Mouse (Mus musculus): ENCODE data around the gene Atp2b1. TPM values are rescaled to one million over a fixed set of nuclear protein-coding genes. Genes with fewer than 3 reads are reported as not detected.

The Atp2b1 gene
- polyA plus RNA-seq, 1 experiment from 2014 or later: 176 TPM

DNA sequence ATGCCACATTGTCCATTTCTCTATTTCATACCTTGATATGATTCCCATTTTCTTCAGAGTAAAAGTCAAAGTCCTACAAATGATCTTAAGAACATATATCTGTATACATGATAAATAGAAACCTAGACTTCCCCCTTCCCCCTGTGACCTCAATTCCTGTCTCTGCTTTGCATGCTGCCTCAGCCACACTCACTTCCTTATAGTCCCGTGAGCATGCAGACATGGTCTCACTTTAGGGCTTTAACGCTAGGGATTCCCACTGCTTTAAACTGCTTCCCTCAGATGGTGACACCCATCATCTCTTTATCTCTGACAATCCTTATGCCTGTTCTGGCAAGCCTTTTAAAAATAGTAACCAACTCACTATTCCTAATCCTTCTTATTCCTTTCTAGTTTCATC lies 33.5 kb upstream of the Atp2b1 start:
- no peak for ATAC-seq (ENCODE audit: insufficient read depth)
- no peak overlapping the region for H3K9ac ChIP-seq
- WGBS: 71% methylated on average over 2 of the region's 2 CpGs
- H3K9me3 ChIP-seq (ENCODE audit: low read depth, low read length): no peaks in the 10 kb centered on the region
- no peaks in the 10 kb centered on the region for H3K27me3 ChIP-seq (ENCODE audit: insufficient read depth, low read length)
- DNase-seq: no peak
- no peaks in the 10 kb centered on the region for H3K36me3 ChIP-seq (ENCODE audit: insufficient read depth)
- TF ChIP-seq CTCF (IDR thresholded peaks at IDR 0.05; ENCODE audit: low read depth): no peak
- H3K27ac ChIP-seq (ENCODE audit: low read depth): no peak overlapping the region
- H3K4me1 ChIP-seq (ENCODE audit: insufficient read depth): no peaks in the 10 kb centered on the region
- H3K4me3 ChIP-seq (ENCODE audit: low read depth, low read length): no peak overlapping the region
- no peak overlapping the region for H3K4me2 ChIP-seq

DNA sequence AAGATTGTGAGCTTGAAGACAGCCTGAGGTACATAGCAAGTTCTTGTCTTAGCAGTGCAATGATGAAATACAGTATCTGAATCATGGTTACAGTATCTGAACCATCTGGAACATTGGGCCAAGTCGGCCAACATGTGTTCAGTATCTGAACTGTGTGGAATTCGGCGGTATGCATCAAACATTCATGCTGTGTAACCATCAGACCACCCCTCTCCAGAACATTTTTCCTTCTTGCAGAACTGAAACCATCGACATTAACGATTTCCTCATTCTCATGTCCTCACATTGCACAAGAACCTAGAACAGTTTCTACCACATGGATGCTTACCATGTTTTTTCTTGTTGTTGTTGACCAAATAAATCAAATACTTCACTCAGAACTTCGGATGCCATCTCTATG lies 32.7 kb upstream of the Atp2b1 start:
- Histone ChIP-seq H3K27ac (ENCODE audit: low read depth) (no peak overlapping the region), H3K4me2 (no peak overlapping the region), H3K4me3 (ENCODE audit: low read depth, low read length) (no peak overlapping the region), H3K9ac (no peak overlapping the region), H3K9me3 (ENCODE audit: low read depth, low read length) (no peaks in the 10 kb centered on the region), H3K36me3 (ENCODE audit: insufficient read depth) (no peaks in the 10 kb centered on the region), H3K4me1 (ENCODE audit: insufficient read depth) (no peaks in the 10 kb centered on the region), H3K27me3 (ENCODE audit: insufficient read depth, low read length) (no peaks in the 10 kb centered on the region)
- WGBS: 89% methylated on average over 6 of the region's 6 CpGs
- ATAC-seq (ENCODE audit: insufficient read depth) (no peak), DNase-seq (no peak)
- no peak for TF ChIP-seq CTCF (IDR thresholded peaks at IDR 0.05; ENCODE audit: low read depth)

DNA sequence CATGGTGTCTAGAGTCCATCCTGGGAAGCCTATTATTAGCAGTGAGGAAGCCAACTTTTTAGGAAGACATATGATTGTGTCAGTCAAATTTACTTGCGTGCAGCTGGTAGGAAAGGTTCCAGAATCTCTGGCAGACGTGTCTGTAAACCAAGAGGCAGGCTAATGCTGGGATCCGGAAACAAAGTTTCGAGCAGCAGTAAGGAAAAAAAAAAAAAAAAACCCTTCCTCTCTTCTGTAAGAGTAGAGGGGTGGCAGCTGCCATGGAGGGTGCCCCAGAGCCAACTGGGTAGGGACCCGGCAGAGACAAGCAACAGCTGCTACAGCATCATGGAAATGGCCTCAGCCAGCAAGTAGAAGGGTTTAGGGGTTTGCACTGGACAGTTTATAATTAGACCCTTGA lies 31.6 kb upstream of the Atp2b1 start:
- no peaks in the 10 kb centered on the region for H3K4me1 ChIP-seq (ENCODE audit: insufficient read depth)
- no peak overlapping the region for H3K4me3 ChIP-seq (ENCODE audit: low read depth, low read length)
- no peak for TF ChIP-seq CTCF (IDR thresholded peaks at IDR 0.05; ENCODE audit: low read depth)
- H3K27me3 ChIP-seq (ENCODE audit: insufficient read depth, low read length): no peaks in the 10 kb centered on the region
- ATAC-seq (ENCODE audit: insufficient read depth) (peak; percentile 53), DNase-seq (peak; percentile 54)
- no peaks in the 10 kb centered on the region for H3K36me3 ChIP-seq (ENCODE audit: insufficient read depth)
- 63% methylated on average over 5 of the region's 5 CpGs for WGBS
- H3K9ac ChIP-seq: no peak overlapping the region
- no peak overlapping the region for H3K4me2 ChIP-seq
- no peaks in the 10 kb centered on the region for H3K9me3 ChIP-seq (ENCODE audit: low read depth, low read length)
- 0 out of 2 replicates have a peak overlapping the region, but pooled peaks have one; percentile 34 for H3K27ac ChIP-seq (ENCODE audit: low read depth)

DNA sequence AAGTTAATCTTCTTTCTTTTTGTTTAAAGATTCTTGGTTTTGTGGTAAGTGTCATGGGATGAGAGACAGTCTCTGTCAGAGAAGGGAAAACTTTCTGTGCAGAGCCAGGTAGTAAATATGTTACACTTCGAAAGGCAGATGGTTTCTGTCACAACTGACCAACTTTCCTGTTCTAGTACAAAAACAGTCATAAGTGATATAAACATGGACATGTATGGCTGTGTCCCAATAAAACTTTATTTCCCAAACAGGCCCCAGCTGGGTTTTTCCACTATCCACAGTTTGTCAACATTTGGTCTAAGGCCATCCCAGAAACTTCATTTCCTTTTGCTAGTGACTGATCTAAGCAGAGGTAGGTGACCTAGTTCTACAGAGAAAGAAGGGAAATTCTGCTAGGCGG lies 29.8 kb upstream of the Atp2b1 start:
- peak; percentile 71 for ATAC-seq (ENCODE audit: insufficient read depth)
- no peak for TF ChIP-seq CTCF (IDR thresholded peaks at IDR 0.05; ENCODE audit: low read depth)
- 47% methylated on average over 2 of the region's 2 CpGs for WGBS

DNA sequence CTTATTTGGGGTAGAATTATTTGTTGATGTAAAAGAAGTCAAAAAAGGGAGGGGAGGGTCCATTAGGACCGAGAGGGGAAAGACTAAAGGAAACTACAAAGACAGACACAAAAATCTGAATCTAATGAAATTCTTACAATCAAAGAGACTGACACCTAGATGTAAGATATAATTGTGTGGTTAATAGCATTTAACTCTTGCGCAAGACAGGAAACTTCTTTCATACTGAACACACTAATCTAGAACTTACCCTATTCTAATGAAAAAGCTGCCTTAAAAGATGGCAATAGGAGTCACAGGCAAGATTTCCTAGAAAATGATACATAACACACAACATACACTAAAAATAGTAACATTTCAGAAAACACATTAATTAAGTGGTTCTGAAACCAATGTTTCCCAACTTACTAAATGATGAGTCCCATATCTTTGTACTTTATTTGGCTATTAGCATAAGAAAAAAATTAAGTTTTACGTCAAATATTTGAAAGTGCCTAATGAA lies 27.4 kb upstream of the Atp2b1 start:
- Histone ChIP-seq H3K27me3 (ENCODE audit: insufficient read depth, low read length) (no peaks in the 10 kb centered on the region), H3K4me1 (ENCODE audit: insufficient read depth) (no peaks in the 10 kb centered on the region), H3K4me2 (no peak overlapping the region), H3K36me3 (ENCODE audit: insufficient read depth) (no peaks in the 10 kb centered on the region), H3K4me3 (ENCODE audit: low read depth, low read length) (no peak overlapping the region), H3K27ac (ENCODE audit: low read depth) (no peak overlapping the region), H3K9ac (no peak overlapping the region), H3K9me3 (ENCODE audit: low read depth, low read length) (0 out of 2 replicates have a peak, but pooled peaks cover 6% of the 10 kb centered on the region)
- no peak for TF ChIP-seq CTCF (IDR thresholded peaks at IDR 0.05; ENCODE audit: low read depth)
- ATAC-seq (ENCODE audit: insufficient read depth) (no peak), DNase-seq (no peak)
- 90% methylated on average over 3 of the region's 3 CpGs for WGBS

More for the DNA sequence above, 29.8 kb upstream of the Atp2b1 start:
- DNase-seq: peak; percentile 85
- Histone ChIP-seq H3K4me3 (ENCODE audit: low read depth, low read length) (no peak overlapping the region), H3K27ac (ENCODE audit: low read depth) (no peak overlapping the region), H3K9me3 (ENCODE audit: low read depth, low read length) (no peaks in the 10 kb centered on the region), H3K9ac (no peak overlapping the region), H3K4me2 (no peak overlapping the region), H3K4me1 (ENCODE audit: insufficient read depth) (no peaks in the 10 kb centered on the region), H3K27me3 (ENCODE audit: insufficient read depth, low read length) (no peaks in the 10 kb centered on the region), H3K36me3 (ENCODE audit: insufficient read depth) (no peaks in the 10 kb centered on the region)

DNA sequence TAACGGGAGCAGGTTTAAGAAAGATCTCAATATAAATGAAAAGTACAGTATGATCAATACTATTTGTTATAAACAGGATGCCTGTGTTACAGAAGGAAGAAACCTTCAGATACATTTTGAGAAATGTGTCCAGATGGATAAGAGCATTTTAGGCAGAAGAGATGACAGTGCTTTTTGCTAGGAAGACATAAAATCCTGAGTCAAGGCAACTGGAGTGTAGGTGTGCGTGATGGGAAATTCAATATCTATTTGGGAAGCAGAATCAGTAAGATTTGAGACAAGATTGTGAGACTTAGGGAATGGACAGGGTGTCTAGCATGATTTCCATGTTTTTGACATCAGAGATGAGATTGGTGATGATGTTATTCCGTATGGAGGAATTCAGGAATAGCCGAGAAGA lies 22.8 kb upstream of the Atp2b1 start:
- Histone ChIP-seq H3K27ac (ENCODE audit: low read depth) (no peak overlapping the region), H3K4me1 (ENCODE audit: insufficient read depth) (no peaks in the 10 kb centered on the region), H3K9ac (no peak overlapping the region), H3K4me2 (no peak overlapping the region), H3K27me3 (ENCODE audit: insufficient read depth, low read length) (no peaks in the 10 kb centered on the region), H3K36me3 (ENCODE audit: insufficient read depth) (no peaks in the 10 kb centered on the region), H3K9me3 (ENCODE audit: low read depth, low read length) (0 out of 2 replicates have a peak, but pooled peaks cover 6% of the 10 kb centered on the region), H3K4me3 (ENCODE audit: low read depth, low read length) (no peak overlapping the region)
- DNase-seq (no peak), ATAC-seq (ENCODE audit: insufficient read depth) (no peak)
- no peak for TF ChIP-seq CTCF (IDR thresholded peaks at IDR 0.05; ENCODE audit: low read depth)
- WGBS: 88% methylated on average over 4 of the region's 4 CpGs

DNA sequence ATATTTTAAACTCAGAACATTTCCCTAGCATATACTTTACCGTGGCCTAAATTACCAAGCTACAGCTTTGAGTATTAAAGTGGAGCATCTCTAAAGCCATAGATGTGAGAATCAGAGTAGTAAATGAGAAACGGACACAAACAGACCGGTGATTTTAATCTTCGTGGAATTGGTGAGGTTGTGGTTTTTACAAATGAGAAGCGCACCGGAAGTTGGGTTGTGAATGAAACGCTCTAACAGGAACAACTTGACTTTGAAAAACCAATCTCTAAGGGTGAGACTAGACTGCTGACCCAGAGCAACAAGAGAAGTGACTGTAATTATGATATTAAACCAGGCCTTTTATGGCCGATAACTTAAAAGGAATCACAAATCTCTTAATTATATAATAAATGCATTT lies 16.7 kb upstream of the Atp2b1 start:
- Histone ChIP-seq H3K9me3 (ENCODE audit: low read depth, low read length) (no peaks in the 10 kb centered on the region), H3K4me2 (no peak overlapping the region), H3K4me3 (ENCODE audit: low read depth, low read length) (no peak overlapping the region), H3K27me3 (ENCODE audit: insufficient read depth, low read length) (no peaks in the 10 kb centered on the region), H3K9ac (no peak overlapping the region), H3K36me3 (ENCODE audit: insufficient read depth) (no peaks in the 10 kb centered on the region), H3K27ac (ENCODE audit: low read depth) (no peak overlapping the region), H3K4me1 (ENCODE audit: insufficient read depth) (no peaks in the 10 kb centered on the region)
- ATAC-seq (ENCODE audit: insufficient read depth) (no peak), DNase-seq (no peak)
- no peak for TF ChIP-seq CTCF (IDR thresholded peaks at IDR 0.05; ENCODE audit: low read depth)
- WGBS: 91% methylated on average over 8 of the region's 8 CpGs

Data from lung, embryonic 14.5 days (tissue).